Mouse (Mus musculus) cerebellum, adult 11 months (tissue): Measurements from ENCODE around the gene Mctp2.
A peak's percentile ranks its signal among the peaks of the same experiment; 100 is the strongest.
"Not testable (repeated sequence)": the region's sequence is repeated elsewhere in the genome, so short reads cannot be mapped to it uniquely, and the experiment has no call there.

ENCODE experiments used
- DNase-seq: peaks from one replicate; pipeline ENCODE4 v3.0.0; 2022

Gene Mctp2

GRCm38 (mm10) chr7:72269994-72270393, 36.4 kb downstream of the Mctp2 start:
- DNase-seq = no peak

- DNase-seq = no peak
These were observed 45.4 kb downstream of the Mctp2 start for GRCm38 (mm10) chr7:72260766-72261655.

GRCm38 (mm10) chr7:72259045-72259444, 47.4 kb downstream of the Mctp2 start:
- DNase-seq = no peak

GRCm38 (mm10) chr7:72250326-72250725, 56.1 kb downstream of the Mctp2 start:
- DNase-seq = not testable (repeated sequence)

GRCm38 (mm10) chr7:72241269-72241668, 65.1 kb downstream of the Mctp2 start:
- DNase-seq = no peak

GRCm38 (mm10) chr7:72239782-72240493, 66.5 kb downstream of the Mctp2 start:
- no peak for DNase-seq

GRCm38 (mm10) chr7:72238575-72238974, 67.8 kb downstream of the Mctp2 start:
- peak; percentile 12 for DNase-seq

GRCm38 (mm10) chr7:72234433-72234998, 71.9 kb downstream of the Mctp2 start:
- DNase-seq = no peak

- DNase-seq = no peak
These were observed 75.1 kb downstream of the Mctp2 start for GRCm38 (mm10) chr7:72231182-72231877.

GRCm38 (mm10) chr7:72229925-72230324, 76.5 kb downstream of the Mctp2 start:
- no peak for DNase-seq

GRCm38 (mm10) chr7:72223558-72223957, 82.8 kb downstream of the Mctp2 start:
- DNase-seq = no peak

- no peak for DNase-seq
These were observed 83.9 kb downstream of the Mctp2 start for GRCm38 (mm10) chr7:72222532-72222931.

- DNase-seq = no peak
These were observed 88.4 kb downstream of the Mctp2 start for GRCm38 (mm10) chr7:72218048-72218447.

GRCm38 (mm10) chr7:72215563-72216215, 90.7 kb downstream of the Mctp2 start:
- no peak for DNase-seq

- DNase-seq = no peak
These were observed 96.2 kb downstream of the Mctp2 start for GRCm38 (mm10) chr7:72210201-72210600.

- no peak for DNase-seq
These were observed 97.1 kb downstream of the Mctp2 start for GRCm38 (mm10) chr7:72209296-72209695.

GRCm38 (mm10) chr7:72206841-72207240, 99.6 kb downstream of the Mctp2 start:
- no peak for DNase-seq

- no peak for DNase-seq
These were observed 110.7 kb downstream of the Mctp2 start for GRCm38 (mm10) chr7:72195709-72196108.

GRCm38 (mm10) chr7:72193304-72193703, 113.1 kb downstream of the Mctp2 start:
- DNase-seq = no peak

- no peak for DNase-seq
These were observed 124.8 kb downstream of the Mctp2 start for GRCm38 (mm10) chr7:72181651-72182050.

- no peak for DNase-seq
These were observed 137.1 kb downstream of the Mctp2 start for GRCm38 (mm10) chr7:72169320-72169719.
